Mouse (Mus musculus): ENCODE measurements around the gene Tgm2.
A peak's percentile ranks its signal among the peaks of the same experiment; 100 is the strongest.

Gene Tgm2

GRCm38 (mm10) chr2:158146223-158146622, at the start of gene Tgm2:
Tgm2 (minus strand) TSS chr2:158146436.
- peak; percentile 79 to 81 for DNase-seq (ENCODE audit: low read depth in 2 of 2, low spot score in 2 of 2)

DNA sequence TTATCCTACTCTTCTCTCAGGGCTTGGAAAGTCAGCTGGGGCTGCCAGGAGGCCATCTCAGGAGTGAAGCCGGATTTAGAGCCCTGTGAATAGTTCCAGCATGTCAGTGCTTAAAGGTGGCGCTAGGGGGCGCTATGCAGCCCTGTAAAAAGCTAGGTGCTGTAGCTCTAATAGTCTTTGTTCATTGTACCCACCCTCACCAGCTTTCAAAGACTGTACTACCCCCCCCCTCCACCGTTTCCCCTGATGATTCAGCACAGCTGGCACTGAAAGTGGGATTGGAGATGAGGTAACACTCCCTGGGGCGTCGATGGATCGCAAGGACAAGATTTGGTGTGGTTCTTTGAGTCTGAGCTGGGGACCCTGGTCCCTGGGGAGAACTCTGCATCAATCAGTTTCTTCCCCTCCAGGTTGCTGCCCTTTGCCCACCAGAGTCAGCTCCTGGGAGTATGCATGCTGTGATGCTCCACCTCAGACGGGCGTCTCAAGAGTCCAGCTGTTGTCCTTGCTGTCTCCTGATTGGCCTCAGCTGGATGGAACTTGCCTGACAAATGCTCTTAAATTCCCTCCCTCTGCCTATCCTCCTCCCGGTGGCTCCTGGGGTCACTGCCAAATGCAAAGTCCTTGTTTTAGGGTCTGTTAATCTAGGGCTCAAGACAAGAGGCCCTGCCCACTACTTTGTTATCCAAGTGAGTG, 48.9 kb upstream of the Tgm2 start:
- peak; percentile 18 to 23 for DNase-seq (ENCODE audit: low read depth in 2 of 2, low spot score in 2 of 2)

- DNase-seq (ENCODE audit: low read depth in 2 of 2, low spot score in 2 of 2) = no peak
Measured at GRCm38 (mm10) chr2:158193611-158194336, 47.5 kb upstream of the Tgm2 start.

GRCm38 (mm10) chr2:158191098-158191497, 44.9 kb upstream of the Tgm2 start:
- no peak for DNase-seq (ENCODE audit: low read depth in 2 of 2, low spot score in 2 of 2)

DNA sequence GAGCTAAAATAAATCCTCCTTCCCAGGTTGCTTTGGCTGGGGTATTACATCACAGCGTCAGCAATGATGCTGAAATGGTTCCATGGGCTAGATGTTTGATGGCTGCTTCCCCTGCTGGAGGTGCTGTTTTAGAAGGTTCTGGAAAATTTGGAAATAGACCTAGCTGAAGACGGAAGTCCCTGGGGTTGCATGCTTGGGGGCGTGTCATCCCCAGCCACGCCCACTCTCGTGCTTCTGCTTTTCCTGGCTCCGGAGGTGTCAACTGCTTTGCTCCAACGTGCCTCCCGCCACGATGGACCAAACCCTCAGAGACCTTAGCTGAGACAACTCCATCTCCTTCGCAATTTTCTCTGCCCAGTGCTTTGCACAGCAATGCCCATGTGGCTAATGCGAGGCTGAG, 43.2 kb upstream of the Tgm2 start:
- no peak for DNase-seq (ENCODE audit: low read depth in 2 of 2, low spot score in 2 of 2)

- DNase-seq (ENCODE audit: low read depth in 2 of 2, low spot score in 2 of 2) = no peak
Measured at GRCm38 (mm10) chr2:158186206-158186871, 40.1 kb upstream of the Tgm2 start.

DNA sequence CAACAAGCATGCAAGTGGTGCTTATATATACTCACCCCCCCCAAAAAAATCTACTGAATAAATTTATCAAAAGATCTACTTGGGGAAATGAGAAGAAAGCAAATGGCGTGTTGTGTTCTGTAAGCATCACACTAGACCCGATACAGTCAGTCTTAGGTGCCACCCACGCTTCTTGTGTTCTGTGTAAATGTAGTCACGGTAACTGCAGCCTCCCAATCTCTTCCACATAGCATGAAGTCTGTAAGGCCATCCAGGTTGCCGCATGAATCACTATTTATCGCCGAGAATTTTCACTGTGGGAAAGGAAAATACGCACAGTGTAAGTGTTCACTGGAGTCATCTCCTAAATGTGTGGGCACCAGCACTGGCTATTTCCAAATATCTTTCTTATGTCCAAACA, 37.0 kb upstream of the Tgm2 start:
- DNase-seq (ENCODE audit: low read depth in 2 of 2, low spot score in 2 of 2) = no peak

DNA sequence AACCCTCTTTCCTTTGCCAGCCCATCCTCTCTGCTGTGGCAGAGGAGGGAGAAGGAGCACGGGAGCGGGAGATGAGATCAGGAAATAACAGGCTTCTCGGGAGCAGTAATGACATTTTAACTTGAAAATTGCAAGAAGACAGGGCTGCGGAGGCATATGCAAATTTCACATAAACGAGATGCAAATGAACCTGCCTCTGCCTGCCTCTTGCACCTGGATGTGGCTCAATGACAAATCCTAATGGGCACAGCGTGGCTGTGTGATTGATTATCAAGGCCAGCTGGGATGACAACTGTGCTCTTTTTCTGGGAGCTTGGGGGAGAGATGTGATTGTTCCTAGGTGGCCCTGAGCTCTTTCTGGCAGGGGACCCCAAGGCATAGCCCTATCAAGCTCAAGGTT, 35.7 kb upstream of the Tgm2 start:
- DNase-seq (ENCODE audit: low read depth in 2 of 2, low spot score in 2 of 2) = no peak

GRCm38 (mm10) chr2:158180797-158181196, 34.6 kb upstream of the Tgm2 start:
- peak; percentile 44 to 50 for DNase-seq (ENCODE audit: low read depth in 2 of 2, low spot score in 2 of 2)

GRCm38 (mm10) chr2:158179370-158180111, 33.3 kb upstream of the Tgm2 start:
- no peak for DNase-seq (ENCODE audit: low read depth in 2 of 2, low spot score in 2 of 2)

DNA sequence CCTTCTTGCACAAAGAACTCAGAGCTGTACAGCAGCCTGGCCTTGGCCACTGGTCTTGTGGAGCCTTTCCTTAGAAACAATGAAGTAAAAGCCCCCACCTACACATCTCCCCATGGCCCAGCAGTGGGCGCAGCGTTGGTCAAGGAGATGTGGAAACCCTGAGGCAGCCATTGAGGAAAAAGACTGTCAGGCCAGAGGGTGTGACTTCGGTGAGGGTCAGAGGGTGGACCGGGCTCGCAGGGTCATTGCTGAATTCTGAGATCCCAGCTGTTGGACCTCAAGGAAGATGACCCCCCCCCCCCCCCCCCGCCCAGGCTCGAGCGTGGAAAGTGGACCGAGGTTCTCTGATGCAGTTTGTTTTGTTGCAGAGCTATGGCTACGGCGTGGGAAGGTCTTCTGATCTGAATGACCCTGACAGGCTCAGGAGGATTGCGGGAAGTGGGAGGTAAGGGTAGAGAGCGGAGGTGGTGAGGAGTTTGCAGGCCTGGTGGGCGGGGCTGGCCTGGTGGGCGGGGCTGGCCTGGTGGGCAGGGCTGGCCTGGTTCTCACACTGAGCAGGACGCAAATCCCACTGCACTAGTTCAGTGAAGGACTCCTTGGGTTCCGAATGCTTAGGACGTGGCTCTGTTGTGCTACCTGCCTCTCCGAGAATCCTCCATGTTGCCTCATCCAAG, 32.6 kb upstream of the Tgm2 start:
- DNase-seq (ENCODE audit: low read depth in 2 of 2, low spot score in 2 of 2) = no peak

GRCm38 (mm10) chr2:158178139-158178538, 31.9 kb upstream of the Tgm2 start:
- no peak for DNase-seq (ENCODE audit: low read depth in 2 of 2, low spot score in 2 of 2)

DNA sequence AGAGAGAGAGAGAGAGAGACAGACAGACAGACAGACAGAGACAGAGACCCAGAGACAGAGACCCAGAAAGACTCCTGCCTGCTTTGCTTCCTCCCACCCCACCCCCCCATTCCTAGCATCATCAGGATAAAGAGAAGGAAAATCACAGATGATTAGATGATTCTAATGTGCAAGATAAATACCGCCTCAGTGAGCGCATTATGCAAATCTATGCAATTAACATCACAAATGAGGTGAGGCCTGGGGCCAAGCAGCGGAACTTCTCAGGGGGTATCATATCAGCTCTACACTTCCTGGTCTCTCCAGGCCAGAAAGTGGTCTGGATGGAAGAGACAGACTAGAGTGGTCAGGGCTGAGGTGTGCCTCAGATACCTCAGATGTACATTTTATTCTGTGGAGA, 31.3 kb upstream of the Tgm2 start:
- DNase-seq (ENCODE audit: low read depth in 2 of 2, low spot score in 2 of 2) = no peak

- no peak for DNase-seq (ENCODE audit: low read depth in 2 of 2, low spot score in 2 of 2)
Measured at GRCm38 (mm10) chr2:158176763-158177162, 30.5 kb upstream of the Tgm2 start.

DNA sequence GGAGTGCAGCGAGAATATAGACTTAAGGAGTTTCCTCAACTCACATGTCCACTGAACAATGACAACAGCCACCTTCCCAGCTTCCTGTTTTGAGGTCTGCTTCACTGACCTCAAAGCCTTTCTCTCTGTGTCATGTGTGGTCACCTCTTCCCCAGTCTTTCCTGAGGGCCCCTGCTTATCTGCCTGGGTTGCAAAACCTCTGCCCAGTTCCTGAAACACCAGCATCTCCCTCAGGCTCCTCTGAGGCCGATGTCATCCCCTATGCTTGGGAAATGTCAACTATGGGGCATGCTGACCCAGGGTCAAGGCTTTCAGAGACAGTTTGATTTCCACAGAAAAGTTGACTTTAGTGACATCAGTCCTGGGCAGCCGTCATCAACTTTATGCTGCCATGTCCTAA, 29.2 kb upstream of the Tgm2 start:
- no peak for DNase-seq (ENCODE audit: low read depth in 2 of 2, low spot score in 2 of 2)

DNA sequence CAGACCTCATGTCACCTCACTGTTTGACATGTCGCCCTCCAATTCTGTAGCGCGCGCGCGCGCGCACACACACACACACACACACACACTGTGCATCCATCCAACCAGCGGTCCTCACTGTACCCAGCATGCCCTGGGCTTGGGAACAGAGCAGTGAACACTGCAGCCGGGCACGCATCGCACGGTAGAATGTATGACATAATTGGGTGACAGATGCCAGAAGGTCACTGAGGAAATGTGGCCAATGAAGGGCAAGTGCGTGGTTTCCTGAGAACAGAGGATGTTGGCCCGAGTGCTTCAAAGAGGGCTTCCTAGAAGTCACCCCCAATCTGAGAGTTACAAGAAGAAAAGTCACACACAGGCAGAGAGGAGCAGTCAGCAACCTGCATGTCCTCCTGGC, 28.7 kb upstream of the Tgm2 start:
- no peak for DNase-seq (ENCODE audit: low read depth in 2 of 2, low spot score in 2 of 2)

DNA sequence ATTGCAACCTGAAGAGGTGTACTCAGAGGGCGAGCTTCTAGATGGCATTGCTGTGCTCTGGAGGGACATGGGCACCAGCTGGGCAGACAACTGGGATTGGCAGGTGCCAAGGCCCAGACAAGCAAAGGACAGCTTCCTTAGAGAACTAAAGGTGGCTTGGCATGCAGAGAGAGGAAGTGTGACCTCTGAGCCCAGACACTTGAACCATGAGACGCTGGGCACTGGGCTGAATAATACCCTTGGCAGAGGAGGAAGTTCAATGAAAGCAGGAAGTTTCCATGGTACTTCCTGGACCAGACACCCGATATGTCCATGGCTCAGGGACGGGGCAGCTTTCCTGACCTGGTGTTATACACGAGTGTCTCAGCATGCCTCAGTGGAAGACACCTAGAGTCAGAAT, 28.2 kb upstream of the Tgm2 start:
- no peak for DNase-seq (ENCODE audit: low read depth in 2 of 2, low spot score in 2 of 2)

GRCm38 (mm10) chr2:158170394-158170793, 24.2 kb upstream of the Tgm2 start:
- no peak for DNase-seq (ENCODE audit: low read depth in 2 of 2, low spot score in 2 of 2)

DNA sequence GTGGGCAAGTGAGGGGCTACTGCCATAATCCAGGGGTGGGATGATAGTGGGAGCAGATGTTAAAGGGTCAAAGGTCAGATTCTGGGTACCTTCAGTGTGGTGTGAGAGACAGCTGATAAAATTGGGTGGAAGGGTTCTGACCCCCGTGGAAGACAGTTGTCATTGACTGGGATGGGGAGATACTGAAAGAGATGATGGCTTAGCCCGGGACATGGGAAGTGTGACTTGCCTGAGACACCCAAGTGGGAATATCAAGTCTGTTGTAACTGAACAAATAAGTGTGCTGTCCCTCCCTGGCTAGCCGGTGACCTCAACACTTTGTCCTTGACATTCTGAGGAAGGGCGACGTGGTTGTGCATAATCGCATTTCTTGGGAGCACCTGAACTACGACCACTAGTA, 23.5 kb upstream of the Tgm2 start:
- DNase-seq (ENCODE audit: low read depth in 2 of 2, low spot score in 2 of 2) = no peak

DNA sequence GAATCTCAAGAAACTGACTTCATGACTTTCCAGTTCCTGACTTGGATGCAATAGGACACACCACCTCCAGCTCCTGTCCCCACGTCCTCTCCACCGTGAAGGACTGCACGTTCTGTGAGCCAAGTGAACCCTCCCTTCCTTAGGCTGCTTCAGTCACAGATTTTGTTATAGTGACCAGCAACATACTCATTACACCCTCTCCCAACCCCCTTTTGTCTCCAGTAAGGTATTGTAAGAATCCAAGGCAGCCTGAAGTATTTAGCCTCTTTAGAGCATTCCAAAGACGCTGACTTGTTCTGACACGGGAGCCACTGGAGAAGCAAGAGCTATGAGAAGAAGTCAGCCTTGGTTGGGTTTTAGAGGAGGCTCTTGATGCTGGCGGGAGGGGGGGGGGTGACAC, 23.1 kb upstream of the Tgm2 start:
- DNase-seq (ENCODE audit: low read depth in 2 of 2, low spot score in 2 of 2) = no peak

GRCm38 (mm10) chr2:158168741-158169211, 22.5 kb upstream of the Tgm2 start:
- no peak for DNase-seq (ENCODE audit: low read depth in 2 of 2, low spot score in 2 of 2)

Data from CD8-positive naive resting alpha-beta T cell, adult 2 months (primary cell).